Mouse (Mus musculus) adrenal gland, postnatal 10 days (tissue): ENCODE measurements around the gene Dusp10. TPM values are rescaled to one million over a fixed set of nuclear protein-coding genes. Genes with fewer than 3 reads are reported as not detected.

ENCODE experiments used
- DNase-seq: peaks from one replicate; pipeline ENCODE4 v3.0.0; 2021; ENCODE audit warnings: mixed read lengths
- total RNA-seq, 2 experiments: library from RNA; stranded (reverse); gene quantifications; 2 replicates each; pipeline ENCODE4 v1.2.3; 2021

Gene Dusp10
- total RNA-seq, 2 experiments from 2014 or later: 17.4 to 30.9 TPM

GRCm38 (mm10) chr1:184053711-184054110, 40.6 kb downstream of the Dusp10 start:
- no peak for DNase-seq

- no peak for DNase-seq
These were observed 41.1 kb downstream of the Dusp10 start for GRCm38 (mm10) chr1:184054176-184054575.

GRCm38 (mm10) chr1:184058206-184058605, 45.1 kb downstream of the Dusp10 start:
- no peak for DNase-seq

- no peak for DNase-seq
These were observed 46.7 kb downstream of the Dusp10 start for GRCm38 (mm10) chr1:184059814-184060213.

- DNase-seq: no peak
These were observed 47.3 kb downstream of the Dusp10 start for GRCm38 (mm10) chr1:184060381-184060780.

GRCm38 (mm10) chr1:184060828-184061734, 48.0 kb downstream of the Dusp10 start:
- no peak for DNase-seq

GRCm38 (mm10) chr1:184061901-184062300, 48.8 kb downstream of the Dusp10 start:
- no peak for DNase-seq

- DNase-seq: no peak
These were observed 51.2 kb downstream of the Dusp10 start for GRCm38 (mm10) chr1:184064306-184064705.

GRCm38 (mm10) chr1:184065589-184066361, 52.7 kb downstream of the Dusp10 start:
- no peak for DNase-seq

GRCm38 (mm10) chr1:184066460-184067287, 53.6 kb downstream of the Dusp10 start:
- no peak for DNase-seq

GRCm38 (mm10) chr1:184067704-184068558, 54.8 kb downstream of the Dusp10 start:
- no peak for DNase-seq

GRCm38 (mm10) chr1:184068971-184069370, 55.9 kb downstream of the Dusp10 start:
- DNase-seq: no peak

- DNase-seq: no peak
These were observed 63.0 kb downstream of the Dusp10 start for GRCm38 (mm10) chr1:184076065-184076464.

GRCm38 (mm10) chr1:184076756-184077155, 63.7 kb downstream of the Dusp10 start:
- peak; percentile 36 for DNase-seq

GRCm38 (mm10) chr1:184079304-184079703, 66.2 kb downstream of the Dusp10 start:
- no peak for DNase-seq

- DNase-seq: no peak
These were observed 69.6 kb downstream of the Dusp10 start for GRCm38 (mm10) chr1:184082661-184083060.

GRCm38 (mm10) chr1:184083166-184083565, 70.1 kb downstream of the Dusp10 start:
- DNase-seq: peak; percentile 67

GRCm38 (mm10) chr1:184084961-184085360, 71.9 kb downstream of the Dusp10 start:
- DNase-seq: peak; percentile 59

GRCm38 (mm10) chr1:184090515-184090914, 77.4 kb downstream of the Dusp10 start:
- DNase-seq: no peak

- DNase-seq: no peak
These were observed 81.8 kb downstream of the Dusp10 start for GRCm38 (mm10) chr1:184094914-184095313.

GRCm38 (mm10) chr1:184100414-184100813, 87.3 kb downstream of the Dusp10 start:
- DNase-seq: no peak
